Mouse (Mus musculus) ES-E14 (cell line): ENCODE results near the gene B4galt1. TPM values are rescaled to one million over a fixed set of nuclear protein-coding genes. Genes with fewer than 3 reads are reported as not detected.
"Not testable (repeated sequence)": the region's sequence is repeated elsewhere in the genome, so short reads cannot be mapped to it uniquely, and the experiment has no call there.

Experiments used
- DNase-seq: peaks from one replicate; pipeline ENCODE4 v3.0.0-alpha.2; 2013; ENCODE audit warnings: low read depth, low spot score
- H3K27ac ChIP-seq: 2 replicates; pipeline ENCODE4 v1.5.1; 2012; ENCODE audit warnings: low read depth, mild to moderate bottlenecking, low read length, moderate library complexity, mixed read lengths; ENCODE audit not compliant: poor library complexity, insufficient read depth, severe bottlenecking
- H3K36me3 ChIP-seq: 2 replicates; pipeline ENCODE4 v1.6.1; 2012; ENCODE audit warnings: mild to moderate bottlenecking, low read length, moderate library complexity, mixed read lengths; ENCODE audit not compliant: control insufficient read depth, poor library complexity, insufficient read depth, severe bottlenecking
- H3K4me1 ChIP-seq, 2 experiments: fragments of 150-350 bp in 1 of 2; sonication (generic) in 1 of 2; 2 replicates each; pipeline ENCODE4 v1.6.1; 2012; ENCODE audit warnings: low read length in 2 of 2, mild to moderate bottlenecking in 1 of 2, mixed read lengths in 1 of 2; ENCODE audit not compliant: control insufficient read depth in 2 of 2, insufficient read depth in 2 of 2, poor library complexity in 1 of 2
- H3K4me3 ChIP-seq, 2 experiments: fragments of 150-350 bp in 1 of 2; sonication (generic) in 1 of 2; 2 replicates each; pipeline ENCODE4 v1.5.1; 2012; ENCODE audit warnings: low read length in 2 of 2, low read depth in 1 of 2, mild to moderate bottlenecking in 1 of 2, mixed read lengths in 1 of 2; ENCODE audit not compliant: insufficient read depth in 1 of 2, poor library complexity in 1 of 2, severe bottlenecking in 1 of 2
- H3K9ac ChIP-seq: 2 replicates; pipeline ENCODE4 v1.6.1; 2012; ENCODE audit warnings: low read depth, mild to moderate bottlenecking, low read length, mixed read lengths; ENCODE audit not compliant: poor library complexity, insufficient read depth, severe bottlenecking
- H3K9me3 ChIP-seq: fragments of 150-350 bp; sonication (generic); 2 replicates; pipeline ENCODE4 v1.6.1; 2012; ENCODE audit warnings: low read depth, mild to moderate bottlenecking, low read length; ENCODE audit not compliant: control insufficient read depth, insufficient read depth
- CHD2 ChIP-seq: IDR thresholded peaks from 2 replicates; pipeline ENCODE4 v1.6.1; 2014; ENCODE audit warnings: mild to moderate bottlenecking, low read depth, low read length, inconsistent platforms
- HCFC1 ChIP-seq: IDR thresholded peaks from 2 replicates; pipeline ENCODE4 v1.6.1; 2012; ENCODE audit warnings: low read length, inconsistent platforms, borderline replicate concordance; ENCODE audit not compliant: insufficient read depth
- MAFK ChIP-seq: IDR thresholded peaks from 2 replicates; pipeline ENCODE4 v1.6.1; 2014; ENCODE audit warnings: mild to moderate bottlenecking, low read depth, low read length, inconsistent platforms; ENCODE audit not compliant: insufficient read depth
- ZC3H11A ChIP-seq: IDR thresholded peaks from 2 replicates; pipeline ENCODE4 v1.6.1; 2012; ENCODE audit warnings: low read depth, mild to moderate bottlenecking, inconsistent platforms, low read length, borderline replicate concordance
- ZNF384 ChIP-seq: IDR thresholded peaks from 2 replicates; pipeline ENCODE4 v1.6.1; 2012; ENCODE audit warnings: low read depth, low read length, inconsistent platforms
- in situ Hi-C, 2 experiments: fragments of 600-800 bp; cut with MboI; formaldehyde crosslinking; loops; one replicate each; pipeline ENCODE4 v1.15.1; 2025; ENCODE audit warnings: low sequenced_read_pairs in 2 of 2, inconsistent platforms in 1 of 2; ENCODE audit not compliant: unreplicated experiment in 2 of 2
- total RNA-seq: library from RNA; depleted of rRNA; stranded (reverse); fragments of 300-350 nt; gene quantifications from 2 replicates; pipeline ENCODE4 v1.2.3, GENCODE M21; 2012

B4galt1 gene
- total RNA-seq, 1 experiment: 29.2 TPM

GRCm38 (mm10) chr4:40800873-40801272, 52.9 kb downstream of the B4galt1 start:
- TF ChIP-seq ZNF384 (no peak), CHD2 (no peak), HCFC1 (no peak), MAFK (no peak), ZC3H11A (no peak)
- H3K9ac ChIP-seq: no peak overlapping the region
- no peak overlapping the region for H3K27ac ChIP-seq
- H3K4me1 ChIP-seq: no peaks in the 10 kb centered on the region
- peaks cover 5% of the 10 kb centered on the region; the same call in 1 of the 2 replicates for H3K36me3 ChIP-seq
- H3K9me3 ChIP-seq: no peaks in the 10 kb centered on the region
- no peak for DNase-seq
- no peak overlapping the region for H3K4me3 ChIP-seq
- in situ Hi-C loops: no loop called here

GRCm38 (mm10) chr4:40798833-40799555, 54.8 kb downstream of the B4galt1 start:
- H3K9me3 ChIP-seq, H3K4me1 ChIP-seq, H3K9ac ChIP-seq, H3K4me3 ChIP-seq, H3K27ac ChIP-seq, DNase-seq, H3K36me3 ChIP-seq, in situ Hi-C loops: not testable (repeated sequence)

GRCm38 (mm10) chr4:40795761-40796160, 58.0 kb downstream of the B4galt1 start:
- no peak overlapping the region for H3K9ac ChIP-seq
- peaks cover 4 to 8% of the 10 kb centered on the region in 2 experiments; a peak in 3 of 4 replicates for H3K4me1 ChIP-seq
- H3K4me3 ChIP-seq: no peak overlapping the region
- TF ChIP-seq MAFK (no peak), HCFC1 (no peak), CHD2 (no peak), ZNF384 (no peak), ZC3H11A (no peak)
- H3K27ac ChIP-seq: no peak overlapping the region
- no peak for DNase-seq
- in situ Hi-C loops: no loop called here
- no peaks in the 10 kb centered on the region for H3K9me3 ChIP-seq
- H3K36me3 ChIP-seq: no peaks in the 10 kb centered on the region

- Histone ChIP-seq H3K27ac (peak overlapping the region; percentile 57), H3K4me1 (peaks cover 4 to 8% of the 10 kb centered on the region in 2 experiments; a peak in 3 of 4 replicates), H3K9me3 (no peaks in the 10 kb centered on the region), H3K9ac (no peak overlapping the region), H3K4me3 (no peak overlapping the region), H3K36me3 (no peaks in the 10 kb centered on the region)
- TF ChIP-seq MAFK: no peak
- DNase-seq: no peak
- in situ Hi-C loops: no loop called here
These were observed 59.5 kb downstream of the B4galt1 start for GRCm38 (mm10) chr4:40794320-40794719.

- Histone ChIP-seq H3K9ac (no peak overlapping the region), H3K27ac (no peak overlapping the region), H3K4me3 (no peak overlapping the region), H3K9me3 (no peaks in the 10 kb centered on the region), H3K36me3 (no peaks in the 10 kb centered on the region), H3K4me1 (peaks cover 4 to 12% of the 10 kb centered on the region in 2 experiments; a peak in 3 of 4 replicates)
- in situ Hi-C loops: no loop called here
- no peak for TF ChIP-seq HCFC1
- TF ChIP-seq CHD2: no peak
- no peak for TF ChIP-seq ZNF384
- no peak for TF ChIP-seq MAFK
- no peak for TF ChIP-seq ZC3H11A
- no peak for DNase-seq
These were observed 62.6 kb downstream of the B4galt1 start for GRCm38 (mm10) chr4:40791176-40791575.
